Mouse (Mus musculus) right cerebral cortex, postnatal 4 days (tissue): ENCODE results near the gene 9430097D07Rik.

Source experiments
- DNase-seq: peaks from one replicate; pipeline ENCODE4 v3.0.0-alpha.2; 2022

Gene 9430097D07Rik

DNA sequence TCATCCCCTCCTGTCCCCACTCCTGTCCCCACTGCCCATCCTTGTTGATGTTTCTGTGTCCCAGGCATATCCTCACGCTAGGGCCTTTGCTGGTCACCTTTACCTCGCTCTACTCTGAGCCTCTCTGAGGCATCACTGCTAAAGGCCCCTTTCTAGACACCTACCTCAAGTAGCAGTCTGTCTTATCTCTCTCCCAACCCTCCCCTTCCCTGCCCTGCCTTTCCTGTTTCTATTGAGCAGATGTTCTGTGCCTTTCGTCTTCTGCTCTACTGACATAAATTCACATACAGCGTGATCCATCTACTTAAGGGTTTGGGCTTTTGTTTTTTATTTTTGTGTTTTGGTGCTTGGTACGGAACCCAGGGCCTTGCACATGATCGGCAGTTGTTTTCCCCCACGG lies 19.5 kb downstream of the 9430097D07Rik start:
- DNase-seq, result no peak

DNA sequence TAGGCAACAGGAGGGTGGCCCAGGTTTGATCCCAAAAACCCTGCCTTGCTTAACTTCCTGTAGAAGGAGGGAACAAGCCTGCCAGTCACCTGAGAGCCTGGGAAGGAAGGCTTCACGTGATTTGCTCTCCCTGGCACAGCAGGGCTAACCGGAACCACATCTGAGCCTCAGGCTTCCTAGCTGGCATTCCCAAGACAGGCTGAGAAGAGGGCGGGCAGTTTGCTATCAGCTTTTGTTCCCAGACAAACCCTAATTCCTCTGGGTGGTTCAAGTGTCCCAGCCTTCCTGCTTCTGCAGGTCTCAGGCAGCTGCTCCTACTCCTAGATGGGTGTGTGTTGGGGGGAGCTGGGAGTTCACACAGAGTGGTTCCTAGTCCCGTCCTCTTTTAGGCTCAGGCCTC lies 20.0 kb downstream of the 9430097D07Rik start:
- DNase-seq, result no peak

DNA sequence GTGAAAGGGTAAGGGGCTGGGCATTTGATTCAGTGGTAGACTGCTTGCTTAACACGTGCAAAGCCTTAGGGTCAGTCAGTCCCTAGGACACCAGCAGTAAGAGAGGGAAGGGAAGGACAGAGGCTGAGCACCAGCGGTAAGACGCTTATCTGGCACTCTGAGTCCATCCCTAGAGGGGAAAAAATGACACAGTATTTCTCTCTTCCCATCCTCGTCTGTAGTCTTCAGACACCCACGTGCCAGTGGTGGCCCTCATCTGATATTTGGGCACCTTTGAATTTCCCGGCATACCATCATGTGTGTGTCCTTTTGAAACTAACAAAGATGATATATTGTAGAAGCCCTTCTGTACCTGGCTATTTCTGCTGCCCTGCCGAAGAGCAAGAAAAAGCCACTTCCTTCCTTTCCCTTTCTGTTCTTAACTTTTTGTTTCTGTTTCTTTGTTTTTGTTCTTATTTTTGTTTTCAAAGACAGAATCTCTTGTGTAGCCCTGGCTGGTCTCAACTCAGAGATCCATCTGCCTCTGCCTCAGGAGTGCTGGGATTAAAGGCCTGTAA lies 21.8 kb downstream of the 9430097D07Rik start:
- DNase-seq, result no peak

GRCm38 (mm10) chr2:32551236-32551635 lies 24.2 kb downstream of the 9430097D07Rik start:
- DNase-seq, result no peak

DNA sequence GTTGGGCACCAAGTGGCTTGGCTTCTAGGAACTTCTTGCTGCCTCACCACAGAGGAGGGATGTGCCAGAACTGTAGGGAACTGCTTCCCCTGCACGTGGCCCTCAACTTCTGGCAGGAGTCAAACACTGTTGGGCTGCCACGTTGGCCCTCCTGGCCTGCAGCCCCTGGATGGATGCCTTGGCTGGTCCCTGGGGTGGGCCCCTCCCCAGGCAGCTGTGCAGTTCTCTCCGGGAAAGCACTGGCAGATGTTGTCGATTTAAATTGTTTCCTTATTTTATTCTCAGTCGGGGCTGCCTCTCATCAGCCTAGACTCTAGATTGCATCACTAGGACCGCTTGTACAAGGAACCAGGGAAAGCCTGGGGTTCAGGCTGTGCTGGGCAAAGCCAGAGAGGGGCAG lies 25.7 kb downstream of the 9430097D07Rik start:
- no peak for DNase-seq

DNA sequence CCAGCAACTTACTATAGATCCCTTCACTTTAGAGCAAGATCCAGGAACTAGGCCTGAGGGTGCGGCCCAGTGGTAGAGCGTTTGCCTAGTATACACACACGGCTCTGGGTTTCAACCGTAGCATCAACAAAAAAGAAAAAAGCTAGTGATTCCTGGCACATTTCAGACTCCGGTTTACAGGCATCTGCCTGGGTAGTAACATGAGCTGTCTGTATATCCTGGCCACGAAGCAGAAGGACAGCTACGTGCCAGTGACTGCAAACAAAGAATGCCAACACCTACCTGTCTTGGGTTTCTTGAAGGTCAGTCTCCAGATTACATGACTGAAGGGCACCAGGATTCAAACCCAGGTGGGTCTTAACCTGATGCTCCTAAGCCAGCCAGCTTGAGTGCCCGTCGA lies 26.3 kb downstream of the 9430097D07Rik start:
- DNase-seq, result no peak

DNA sequence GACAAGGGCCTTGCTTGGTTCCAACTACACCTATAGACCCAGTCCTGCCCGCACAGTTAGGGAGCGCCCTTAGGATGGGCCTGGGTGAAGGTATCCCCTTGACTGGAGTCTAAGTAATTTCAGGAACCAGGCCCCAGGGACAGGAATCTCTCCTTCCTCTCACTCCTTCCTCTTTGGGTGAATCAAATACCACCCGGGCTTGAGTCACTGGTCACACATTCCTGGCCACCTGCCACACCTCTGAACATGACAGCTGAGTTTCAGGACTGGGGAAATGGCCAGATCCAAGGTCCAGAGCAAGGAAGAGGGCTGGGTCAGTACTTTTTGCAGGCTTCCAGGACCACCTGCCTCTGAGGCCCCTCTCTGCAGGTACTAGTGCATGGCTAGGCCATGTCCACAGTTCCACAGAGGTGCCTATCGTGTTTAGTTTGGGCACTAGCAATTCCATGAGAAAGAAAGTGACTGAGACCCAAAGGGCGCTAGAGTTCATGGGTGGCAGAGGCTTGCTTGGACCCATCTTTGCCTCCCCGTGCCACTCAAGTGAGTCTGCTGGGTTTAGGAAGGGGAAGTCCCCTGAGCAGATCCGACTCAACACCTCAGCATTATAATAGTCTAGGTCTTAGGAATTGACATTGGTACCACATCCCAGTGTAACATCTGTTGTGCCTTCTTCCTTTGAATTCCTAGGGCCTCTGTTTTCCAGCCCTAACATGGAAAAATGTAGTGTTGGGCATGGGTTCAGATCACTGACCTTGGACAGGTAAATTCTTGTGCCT lies 27.3 kb downstream of the 9430097D07Rik start:
- DNase-seq, result no peak

- DNase-seq, result no peak
Measured at GRCm38 (mm10) chr2:32547380-32547779, 28.1 kb downstream of the 9430097D07Rik start.

DNA sequence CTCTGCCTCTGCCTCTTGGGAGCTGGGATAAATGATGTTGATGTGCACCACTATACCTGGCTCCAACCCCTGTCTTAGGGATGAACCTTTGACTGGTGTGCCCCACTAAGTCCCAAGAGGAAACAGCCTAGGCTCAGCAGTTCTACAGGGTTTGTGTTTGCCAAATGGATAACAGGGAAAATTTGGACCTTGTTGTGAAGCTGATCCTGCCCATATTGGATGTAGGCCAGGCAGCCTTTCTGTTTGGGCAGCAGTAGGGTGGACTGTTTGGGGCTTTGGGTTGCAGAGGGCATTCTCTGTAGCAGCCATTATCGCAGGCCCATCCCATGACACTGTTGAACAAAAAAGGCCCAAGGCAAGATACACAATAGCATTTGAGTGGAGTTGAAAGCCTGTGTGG lies 28.5 kb downstream of the 9430097D07Rik start:
- DNase-seq, result no peak

- DNase-seq, result no peak
Measured at GRCm38 (mm10) chr2:32543031-32543449, 32.4 kb downstream of the 9430097D07Rik start.

DNA sequence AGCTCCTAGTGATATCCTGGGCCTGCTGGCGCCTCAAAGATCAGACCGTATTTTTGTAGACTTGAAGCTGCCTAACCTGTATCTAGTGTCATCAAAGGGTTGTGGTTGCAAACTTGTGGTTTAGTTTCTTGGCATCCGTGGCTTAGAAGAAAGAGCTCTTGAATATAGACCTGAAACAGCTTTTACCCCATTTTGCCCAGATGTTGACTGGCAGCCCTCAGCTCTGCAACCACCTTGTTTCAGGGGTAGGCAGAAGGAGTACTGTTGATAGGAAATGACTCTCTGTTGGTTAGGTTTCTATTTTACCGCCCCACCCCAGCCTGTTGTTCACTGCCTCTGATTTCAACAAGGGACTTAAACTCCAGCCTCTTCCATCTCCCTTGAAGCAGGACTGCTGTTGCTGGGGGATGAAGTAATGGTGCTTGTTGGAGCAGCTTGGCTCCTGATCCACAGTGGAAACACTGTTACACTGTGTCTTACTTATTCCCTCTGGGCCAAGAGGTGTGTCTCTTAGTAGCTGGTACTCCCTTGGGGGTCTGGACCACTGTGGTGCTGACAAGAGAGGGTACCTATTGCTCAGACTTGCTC lies 33.4 kb downstream of the 9430097D07Rik start:
- no peak for DNase-seq

GRCm38 (mm10) chr2:32541333-32541908 lies 34.1 kb downstream of the 9430097D07Rik start:
- DNase-seq, result no peak

GRCm38 (mm10) chr2:32539452-32539981 lies 36.0 kb downstream of the 9430097D07Rik start:
- DNase-seq, result no peak

- no peak for DNase-seq
Measured at GRCm38 (mm10) chr2:32538461-32538860, 37.0 kb downstream of the 9430097D07Rik start.

GRCm38 (mm10) chr2:32537941-32538340 lies 37.5 kb downstream of the 9430097D07Rik start:
- no peak for DNase-seq

- no peak for DNase-seq
Measured at GRCm38 (mm10) chr2:32537360-32537905, 38.1 kb downstream of the 9430097D07Rik start.

DNA sequence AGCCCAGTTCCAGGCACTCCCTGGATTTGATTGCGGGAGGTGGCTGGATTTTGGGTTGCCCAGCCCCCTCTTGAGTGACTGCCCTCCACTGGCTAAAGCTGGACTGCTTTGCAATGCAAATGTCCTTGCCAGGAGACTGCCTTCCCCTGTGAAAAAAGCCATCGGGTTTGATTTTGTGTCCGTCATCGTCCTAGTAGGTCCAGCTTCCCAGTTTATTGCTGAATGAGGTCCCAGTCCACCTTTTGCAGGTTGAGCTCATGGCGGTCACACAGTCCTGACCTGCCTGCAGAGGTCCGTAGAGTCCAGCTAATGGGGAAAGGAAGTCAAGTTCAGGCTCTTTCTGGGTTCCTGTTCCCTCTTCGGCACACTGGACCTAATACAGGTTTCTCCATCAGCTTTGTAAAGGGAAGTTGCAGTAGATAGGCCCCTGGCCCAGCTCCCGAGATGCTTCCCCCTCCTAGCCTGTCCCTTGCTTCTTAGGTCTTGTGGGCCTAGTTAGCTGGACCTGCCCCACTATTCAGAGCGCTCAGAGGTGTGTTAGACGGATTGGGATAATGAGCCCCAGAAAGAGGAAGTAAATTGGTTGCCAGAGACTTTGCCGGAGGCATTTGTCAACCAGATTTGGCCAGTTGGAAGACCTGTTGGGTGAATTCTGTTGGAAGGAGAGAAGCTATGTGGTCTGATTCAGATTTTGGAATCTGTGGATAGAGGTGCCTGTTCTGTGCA lies 38.7 kb downstream of the 9430097D07Rik start:
- DNase-seq, result no peak

DNA sequence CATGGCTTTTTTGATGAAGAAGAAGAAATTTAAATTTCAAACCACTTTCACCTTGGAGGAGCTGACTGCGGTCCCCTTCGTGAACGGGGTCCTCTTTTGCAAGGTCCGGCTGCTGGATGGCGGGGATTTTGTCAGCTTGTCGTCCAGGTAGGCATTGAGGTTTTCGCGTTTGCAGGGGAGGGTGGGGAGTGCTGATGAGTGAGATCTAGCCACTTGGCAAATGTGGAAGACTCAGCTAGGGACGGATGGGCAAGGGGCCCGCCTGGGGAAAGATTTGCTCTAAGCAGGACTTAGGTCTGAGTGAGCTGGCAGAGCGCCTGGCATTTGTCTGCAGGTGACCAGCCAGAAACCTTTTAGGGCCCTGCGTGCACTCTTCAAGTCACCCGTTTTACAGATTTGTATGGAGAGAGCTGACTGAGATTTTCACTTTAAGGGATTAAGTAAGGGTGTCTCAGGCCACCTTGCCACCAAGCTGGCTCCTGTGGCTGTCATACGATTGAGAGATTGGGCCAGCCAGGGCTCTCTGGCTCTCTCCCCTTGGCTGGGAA lies 39.3 kb downstream of the 9430097D07Rik start:
- DNase-seq, result peak; percentile 46

DNA sequence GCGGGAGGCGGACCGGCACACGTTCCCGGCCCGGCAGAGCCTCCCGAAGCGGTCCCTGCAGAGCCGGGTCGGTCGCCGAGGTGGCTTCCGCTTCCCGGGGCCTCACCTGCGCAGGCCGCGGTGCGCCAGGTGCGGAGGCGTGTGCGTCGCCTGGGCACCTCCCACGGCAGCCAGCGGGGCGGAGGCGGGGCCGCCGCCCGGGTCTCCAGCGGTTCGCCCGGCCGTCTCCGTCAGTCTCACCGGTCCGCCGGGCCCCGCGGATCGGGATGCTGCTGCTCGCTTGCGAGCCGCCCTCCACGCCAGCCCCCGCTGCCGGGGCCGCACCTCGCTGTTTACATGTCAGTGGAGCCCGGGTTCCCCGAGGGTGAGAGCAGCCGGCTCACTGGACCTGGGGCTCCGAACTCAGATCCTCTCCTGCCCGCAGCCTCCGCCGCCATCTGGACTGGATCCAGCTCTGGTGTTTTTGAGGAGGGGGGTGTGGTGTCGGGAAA lies 39.9 kb downstream of the 9430097D07Rik start:
- peak; percentile 69 for DNase-seq

GRCm38 (mm10) chr2:32534733-32535471 lies 40.6 kb downstream of the 9430097D07Rik start, which contains the start of gene Fam102a:
Gene Fam102a (plus strand): TSS chr2:32535332.
- peak; percentile 99 for DNase-seq

DNA sequence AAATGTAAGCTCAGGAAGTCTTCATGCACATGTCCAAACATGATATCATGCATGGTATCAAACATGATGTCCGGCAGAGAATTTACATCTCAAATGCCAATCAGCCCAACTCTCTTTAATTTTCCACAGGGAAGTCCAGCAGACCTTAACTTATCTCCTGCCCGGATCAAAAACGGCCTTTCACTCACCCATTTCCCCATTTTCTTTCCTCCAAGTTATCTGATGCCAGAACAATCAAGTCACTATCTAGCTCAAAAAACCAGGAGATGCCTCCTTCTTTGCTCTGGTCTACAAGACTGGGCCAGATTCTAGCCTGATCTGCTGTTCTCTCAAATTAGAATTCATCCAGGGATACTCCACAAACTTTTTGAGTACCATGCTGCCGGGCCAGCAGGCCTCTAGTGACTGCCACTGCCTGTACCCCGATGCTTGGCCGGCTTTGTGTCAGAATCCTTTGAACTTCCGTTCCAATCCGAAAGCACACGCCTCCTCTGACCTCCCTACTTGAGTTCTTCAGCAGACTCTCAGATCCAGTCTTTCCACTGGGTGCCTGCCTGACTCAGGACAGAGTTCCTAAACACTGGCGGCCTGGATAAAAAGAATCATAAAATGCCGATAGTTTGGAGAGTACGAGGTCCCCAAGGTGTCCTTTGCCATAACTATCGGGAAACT lies 41.3 kb downstream of the 9430097D07Rik start:
- DNase-seq, result no peak
